Mouse (Mus musculus) embryonic facial prominence, embryonic 14.5 days (tissue): ENCODE results near the gene Morc3. TPM values are rescaled to one million over a fixed set of nuclear protein-coding genes. Genes with fewer than 3 reads are reported as not detected.
A peak's percentile ranks its signal among the peaks of the same experiment; 100 is the strongest.

Experiments used
- ATAC-seq: fragments of 200-750 bp; cut with Nextera tagmentation; 2 replicates; pipeline ENCODE4 v1.8.0; 2017; ENCODE audit warnings: low read depth, moderate number of reproducible peaks, moderate TSS enrichment
- DNase-seq: peaks from one replicate; pipeline ENCODE4 v3.0.0-alpha.2; 2015; ENCODE audit warnings: low spot score
- H3K27ac ChIP-seq: fragments of 300-500 bp; sonication (generic); replicated peaks from 2 replicates; pipeline ENCODE4 v1.5.1; 2014; ENCODE audit warnings: low read depth, mild to moderate bottlenecking, low read length, moderate library complexity
- H3K27me3 ChIP-seq: fragments of 300-500 bp; sonication (generic); replicated peaks from 2 replicates; pipeline ENCODE4 v1.6.1; 2014; ENCODE audit warnings: low read length; ENCODE audit not compliant: control insufficient read depth, insufficient read depth
- H3K36me3 ChIP-seq: fragments of 300-500 bp; sonication (generic); 2 replicates; pipeline ENCODE4 v1.6.1; 2014; ENCODE audit warnings: low read length, mixed read lengths; ENCODE audit not compliant: control insufficient read depth, insufficient read depth
- H3K4me1 ChIP-seq: fragments of 300-500 bp; sonication (generic); 2 replicates; pipeline ENCODE4 v1.6.1; 2014; ENCODE audit warnings: antibody characterized with exemption, low read length; ENCODE audit not compliant: control insufficient read depth, insufficient read depth
- H3K4me2 ChIP-seq: fragments of 300-500 bp; sonication (generic); 2 replicates; pipeline ENCODE4 v1.6.1; 2014; ENCODE audit warnings: low read depth, mild to moderate bottlenecking, low read length, moderate library complexity, mixed read lengths
- H3K4me3 ChIP-seq: fragments of 300-500 bp; sonication (generic); 2 replicates; pipeline ENCODE4 v1.5.1; 2014; ENCODE audit warnings: low read depth, mild to moderate bottlenecking, low read length
- H3K9ac ChIP-seq: fragments of 300-500 bp; sonication (generic); 2 replicates; pipeline ENCODE4 v1.6.1; 2014; ENCODE audit warnings: low read depth, mild to moderate bottlenecking, low read length, moderate library complexity, mixed read lengths
- H3K9me3 ChIP-seq: fragments of 300-500 bp; sonication (generic); 2 replicates; pipeline ENCODE4 v1.6.1; 2016; ENCODE audit warnings: low read length; ENCODE audit not compliant: control insufficient read depth
- WGBS: fragments of 180-500 bp; shearing (Covaris S2); extraction: QIAGEN DNeasy Blood & Tissue Kit; methylation state at CpG from one replicate; pipeline ENCODE4 v1.1.7; 2014; 5-methylcytosine and 5-hydroxymethylcytosine counted together
- polyA plus RNA-seq: library from polyadenylated mRNA; unstranded; fragments of >200 nt; fragmentation: Nextera tagmentation; extraction: Ambion mirVana; gene quantifications from 2 replicates; pipeline ENCODE4 v1.2.1, GENCODE M21; 2014

Gene Morc3
- polyA plus RNA-seq, 1 experiment from 2014 or later, result 32.1 TPM

- Histone ChIP-seq H3K9me3 (no peaks in the 10 kb centered on the region), H3K4me2 (peak overlapping the region; percentile 41)
Observed at GRCm38 (mm10) chr16:93917712-93918678, 86.1 kb downstream of the Morc3 start.

DNA sequence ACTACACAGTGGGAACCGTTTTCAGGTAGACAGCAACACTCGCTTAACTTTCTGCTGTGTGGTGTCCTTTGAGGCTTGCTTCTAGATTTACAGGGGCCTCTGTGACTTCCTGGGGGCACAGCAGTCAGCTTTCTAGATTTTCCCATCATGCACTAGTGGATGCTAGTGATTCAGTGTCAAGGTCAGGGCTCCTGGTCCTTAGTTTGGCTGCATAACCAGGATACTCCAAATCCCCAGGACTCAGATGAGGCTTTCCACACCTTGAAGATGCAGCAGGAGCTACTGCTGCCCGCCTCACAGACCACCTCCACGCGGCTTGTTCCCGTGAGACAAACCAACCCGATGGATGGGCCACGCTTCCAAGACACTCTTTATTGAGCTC is 86.7 kb downstream of the Morc3 start:
- Histone ChIP-seq H3K9ac (no peak overlapping the region), H3K4me3 (no peak overlapping the region), H3K4me2 (peak overlapping the region; percentile 41), H3K4me1 (0 out of 2 replicates have a peak, but pooled peaks cover 3% of the 10 kb centered on the region), H3K27me3 (no peaks in the 10 kb centered on the region), H3K27ac (no peak overlapping the region), H3K36me3 (no peaks in the 10 kb centered on the region), H3K9me3 (no peaks in the 10 kb centered on the region)
- ATAC-seq, result no peak
- WGBS, result 70% methylated on average over 7 of the region's 8 CpGs
- no peak for DNase-seq

More at GRCm38 (mm10) chr16:93917712-93918678, 86.1 kb downstream of the Morc3 start:
- DNase-seq, result peak; percentile 80
- no peak overlapping the region for H3K27ac ChIP-seq
- H3K36me3 ChIP-seq, result no peaks in the 10 kb centered on the region
- 44% methylated on average over 14 of the region's 22 CpGs for WGBS
- H3K4me1 ChIP-seq, result 0 out of 2 replicates have a peak, but pooled peaks cover 3% of the 10 kb centered on the region
- no peak overlapping the region for H3K4me3 ChIP-seq
- no peaks in the 10 kb centered on the region for H3K27me3 ChIP-seq
- no peak overlapping the region for H3K9ac ChIP-seq
- peak; percentile 59 for ATAC-seq

DNA sequence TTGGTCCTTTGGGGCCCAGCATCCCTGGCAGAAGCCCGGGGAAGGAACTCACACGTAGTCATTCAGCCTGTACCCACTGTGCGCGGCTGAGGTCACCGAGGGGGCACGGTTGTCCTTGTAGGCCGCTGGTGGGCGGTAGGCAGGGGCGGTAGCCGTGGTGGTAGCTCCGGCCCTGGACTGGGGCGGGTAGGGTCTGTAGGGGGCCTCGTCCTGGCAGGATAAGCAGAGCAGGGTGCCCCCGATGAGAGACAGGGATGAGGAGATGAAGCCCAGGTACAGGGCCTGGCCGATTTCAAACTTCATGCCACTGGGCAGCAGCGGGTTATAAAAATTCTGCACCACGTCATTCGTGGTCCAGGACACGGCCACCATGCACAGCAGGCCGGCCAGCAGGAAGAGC is 87.3 kb downstream of the Morc3 start:
- Histone ChIP-seq H3K4me3 (no peak overlapping the region), H3K9me3 (no peaks in the 10 kb centered on the region), H3K27ac (no peak overlapping the region), H3K4me2 (no peak overlapping the region), H3K4me1 (0 out of 2 replicates have a peak, but pooled peaks cover under 1% of the 10 kb centered on the region), H3K9ac (no peak overlapping the region), H3K27me3 (no peaks in the 10 kb centered on the region), H3K36me3 (no peaks in the 10 kb centered on the region)
- ATAC-seq, result no peak
- 74% methylated on average over 19 of the region's 20 CpGs for WGBS
- DNase-seq, result no peak

DNA sequence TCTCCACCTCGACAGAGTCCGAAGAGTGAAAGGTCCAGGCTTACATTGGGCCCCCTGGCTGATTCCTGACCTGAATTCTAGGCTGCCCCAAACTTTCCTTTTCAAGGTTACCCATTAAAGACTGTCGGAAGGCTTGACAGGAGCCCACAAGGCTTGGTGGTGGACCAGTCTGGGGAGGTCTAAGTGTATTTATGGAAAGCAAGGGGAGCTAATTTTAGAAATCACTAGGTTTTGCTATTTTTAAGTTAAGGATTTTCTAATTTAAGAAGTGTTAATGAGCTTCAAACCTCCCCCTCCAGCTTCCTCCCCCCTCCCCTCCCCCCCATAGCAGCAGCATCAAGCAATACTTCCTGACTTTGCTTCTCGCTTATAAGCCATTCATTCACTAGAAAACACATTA is 88.8 kb downstream of the Morc3 start:
- no peaks in the 10 kb centered on the region for H3K9me3 ChIP-seq
- H3K4me2 ChIP-seq, result no peak overlapping the region
- no peak overlapping the region for H3K27ac ChIP-seq
- no peaks in the 10 kb centered on the region for H3K36me3 ChIP-seq
- no peak overlapping the region for H3K4me3 ChIP-seq
- WGBS, result 57% methylated on average over 4 of the region's 4 CpGs
- ATAC-seq, result no peak
- DNase-seq, result no peak
- H3K27me3 ChIP-seq, result no peaks in the 10 kb centered on the region
- H3K4me1 ChIP-seq, result no peaks in the 10 kb centered on the region
- no peak overlapping the region for H3K9ac ChIP-seq

DNA sequence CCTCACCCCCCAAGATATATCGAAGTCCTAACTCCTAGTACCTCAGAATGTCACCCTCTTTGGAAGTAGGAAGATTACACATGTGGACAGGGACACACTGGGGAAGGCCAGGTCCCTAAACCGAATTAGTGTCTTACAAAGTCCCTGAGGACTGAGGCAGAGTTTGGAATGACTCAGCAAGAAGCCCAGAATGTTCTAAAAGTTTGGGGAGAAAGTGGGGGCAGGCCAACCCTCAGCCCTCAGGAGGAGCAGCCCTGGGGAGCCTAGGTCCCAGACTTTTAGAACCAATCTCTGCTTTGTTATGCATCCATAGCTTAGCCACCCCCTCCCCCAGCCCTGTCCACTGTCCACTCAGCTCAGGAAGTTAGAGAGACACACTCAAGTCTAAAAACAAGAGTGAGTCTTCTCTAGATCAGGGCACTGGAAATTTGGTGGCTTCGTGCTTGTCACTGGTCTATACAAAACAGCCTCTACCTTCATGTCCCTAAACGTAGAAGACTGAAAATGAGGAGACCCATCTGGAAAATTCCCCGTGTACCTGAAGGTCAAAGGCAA is 91.0 kb downstream of the Morc3 start:
- H3K27ac ChIP-seq, result no peak overlapping the region
- no peaks in the 10 kb centered on the region for H3K4me1 ChIP-seq
- DNase-seq, result no peak
- H3K9ac ChIP-seq, result no peak overlapping the region
- no peaks in the 10 kb centered on the region for H3K27me3 ChIP-seq
- no peaks in the 10 kb centered on the region for H3K9me3 ChIP-seq
- H3K36me3 ChIP-seq, result no peaks in the 10 kb centered on the region
- ATAC-seq, result no peak
- no peak overlapping the region for H3K4me2 ChIP-seq
- H3K4me3 ChIP-seq, result no peak overlapping the region
- 71% methylated on average over 5 of the region's 5 CpGs for WGBS

DNA sequence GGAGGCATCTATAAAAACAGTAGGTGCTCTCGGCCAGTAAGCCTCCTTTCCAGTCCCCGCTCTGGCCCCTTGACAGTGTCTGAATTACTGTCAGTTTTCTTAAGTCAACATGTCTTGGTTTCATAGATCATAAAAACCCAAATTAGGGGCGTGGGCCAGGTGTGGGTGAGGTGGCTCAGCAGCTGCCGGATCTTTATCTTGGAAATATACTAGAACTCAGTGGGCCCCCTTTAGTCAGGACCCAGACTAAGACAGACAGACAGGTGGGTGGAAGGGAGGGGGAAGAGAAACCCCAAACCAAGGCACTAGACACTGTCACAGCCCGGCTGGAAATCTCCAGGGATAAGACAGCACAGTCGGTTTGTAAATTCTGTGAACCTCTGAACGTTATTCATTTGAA is 91.9 kb downstream of the Morc3 start:
- Histone ChIP-seq H3K27me3 (no peaks in the 10 kb centered on the region), H3K4me2 (no peak overlapping the region), H3K9ac (no peak overlapping the region), H3K4me3 (no peak overlapping the region), H3K9me3 (no peaks in the 10 kb centered on the region), H3K27ac (no peak overlapping the region), H3K36me3 (no peaks in the 10 kb centered on the region), H3K4me1 (no peaks in the 10 kb centered on the region)
- ATAC-seq (no peak), DNase-seq (no peak)
- whole genome bisulfite sequencing, result 65% methylated on average over 7 of the region's 7 CpGs

Other genes with a start within 250 kb of the Morc3 start
- 10.8 and 12.2 TPM in 2 replicates for gene Setd4, start 228.1 kb upstream of the Morc3 start, polyA plus RNA-seq
- 70.2 and 80.3 TPM in 2 replicates for gene Cbr1, start 226.3 kb upstream of the Morc3 start, polyA plus RNA-seq
- not detected in 2 replicates for gene Gm5678, start 204.0 kb upstream of the Morc3 start, polyA plus RNA-seq
- 11.7 and 15.9 TPM in 2 replicates for gene Cbr3, start 148.9 kb upstream of the Morc3 start, polyA plus RNA-seq
- gene Dop1b, start 120.2 kb upstream of the Morc3 start, polyA plus RNA-seq, result 13.4 and 14.0 TPM in 2 replicates
- gene Chaf1b, start 51.8 kb downstream of the Morc3 start, polyA plus RNA-seq, result 51.8 and 64.1 TPM in 2 replicates
- 0.14 and 0.26 TPM in 2 replicates for gene Cldn14, start 176.7 kb downstream of the Morc3 start, polyA plus RNA-seq